Mouse (Mus musculus): ENCODE data around the gene Erg.

Gene Erg

DNA sequence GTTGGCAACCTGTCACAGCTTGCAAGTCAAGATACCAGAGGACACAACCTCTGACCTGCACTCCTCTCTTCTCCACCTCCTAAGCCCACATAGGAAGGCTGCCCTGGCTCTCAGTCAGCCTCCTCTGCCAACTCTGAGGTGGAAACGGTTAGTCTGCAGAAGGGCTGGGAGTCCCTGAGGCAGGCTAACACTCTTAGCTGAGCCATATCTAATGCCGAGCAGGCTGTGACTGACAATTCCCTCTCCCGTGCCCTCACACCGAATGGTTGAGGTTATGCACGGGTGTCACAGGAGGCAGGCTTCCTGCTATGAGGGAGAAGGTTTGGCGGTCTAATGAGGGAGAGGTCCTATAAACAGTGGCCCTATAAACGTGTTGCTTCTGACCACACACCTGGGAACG, 232.6 kb downstream of the Erg start:
- no peak for DNase-seq (ENCODE audit: low spot score in 2 of 2)

DNA sequence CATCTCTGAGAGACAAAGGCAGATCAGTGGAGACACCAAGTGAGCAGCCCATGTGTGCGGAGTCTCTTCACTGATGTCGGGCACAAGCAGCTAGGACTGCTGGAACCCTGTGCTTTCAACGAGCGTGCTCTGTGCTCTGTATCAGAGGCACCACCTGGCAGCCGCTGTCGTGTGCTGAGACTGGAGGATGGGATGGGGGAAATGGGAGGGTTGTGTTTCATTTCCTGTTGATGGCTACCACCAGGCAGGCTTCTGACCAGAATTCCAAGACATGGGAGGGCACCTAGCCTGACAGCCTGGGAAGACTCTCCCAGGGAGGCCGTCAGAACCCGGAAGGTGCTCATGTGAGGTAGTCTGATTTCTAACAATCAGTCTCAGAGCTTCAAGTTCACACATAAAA, 234.1 kb downstream of the Erg start:
- DNase-seq (ENCODE audit: low spot score in 2 of 2) = no peak

DNA sequence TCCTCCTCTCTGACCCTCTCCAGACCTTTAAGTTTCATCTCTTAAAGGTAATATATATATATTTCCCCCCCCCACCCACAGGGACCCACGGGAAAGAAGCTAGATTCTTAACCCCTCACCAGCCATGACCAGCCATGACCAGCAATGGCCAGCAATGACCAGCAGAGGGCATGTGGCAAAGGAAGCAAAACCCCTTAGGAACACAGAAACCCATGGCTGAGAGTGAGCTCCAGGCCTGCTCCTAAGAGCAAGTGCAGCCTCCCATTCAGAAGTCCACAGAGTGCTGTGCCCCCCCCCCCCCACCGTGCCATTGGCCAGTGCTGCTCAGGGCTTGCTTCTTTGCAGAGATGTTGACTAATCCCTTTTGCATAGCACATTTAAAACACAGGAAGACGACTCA, 235.9 kb downstream of the Erg start:
- peak in 1 of 2 experiments; percentile 62 for DNase-seq (ENCODE audit: low spot score in 2 of 2)

DNA sequence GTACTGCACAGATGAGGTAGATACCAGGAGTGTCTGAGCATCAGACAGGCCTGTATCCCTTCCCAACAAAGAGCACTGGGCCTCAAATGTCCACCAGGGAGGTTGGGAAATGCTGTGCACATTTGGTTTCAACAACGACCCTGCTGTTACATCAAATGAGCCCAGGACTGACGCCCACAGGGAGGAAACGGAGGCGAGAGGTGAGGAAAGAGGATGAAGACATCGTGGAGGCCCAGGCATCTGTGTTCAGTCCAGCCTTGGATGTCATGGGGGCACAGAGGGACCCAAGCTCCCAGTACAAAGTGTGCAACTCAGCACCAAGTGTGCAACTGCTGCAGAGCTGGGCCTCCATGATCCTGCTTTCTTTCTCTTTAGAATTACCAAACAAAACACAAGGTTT, 236.6 kb downstream of the Erg start:
- DNase-seq (ENCODE audit: low spot score in 2 of 2) = no peak

DNA sequence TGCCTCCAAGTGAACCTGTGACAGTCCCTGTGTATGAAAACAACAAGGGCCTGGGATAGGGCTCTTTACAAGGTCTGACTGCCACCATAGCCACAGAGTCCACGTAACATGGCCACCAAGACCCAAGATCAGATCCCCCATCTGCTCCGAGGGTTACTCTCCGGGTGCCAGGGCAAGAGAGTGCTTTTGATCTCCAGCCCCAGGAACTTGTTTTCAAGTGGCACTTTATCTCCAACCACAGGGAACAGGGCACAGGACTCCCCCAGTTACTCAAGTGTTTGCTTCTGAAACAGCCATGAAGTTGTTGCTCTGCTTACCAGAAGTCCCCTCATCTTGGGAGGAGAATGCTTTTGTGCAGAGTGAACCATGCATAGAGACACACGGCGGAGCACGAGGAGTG, 237.0 kb downstream of the Erg start:
- DNase-seq (ENCODE audit: low spot score in 2 of 2) = no peak

DNA sequence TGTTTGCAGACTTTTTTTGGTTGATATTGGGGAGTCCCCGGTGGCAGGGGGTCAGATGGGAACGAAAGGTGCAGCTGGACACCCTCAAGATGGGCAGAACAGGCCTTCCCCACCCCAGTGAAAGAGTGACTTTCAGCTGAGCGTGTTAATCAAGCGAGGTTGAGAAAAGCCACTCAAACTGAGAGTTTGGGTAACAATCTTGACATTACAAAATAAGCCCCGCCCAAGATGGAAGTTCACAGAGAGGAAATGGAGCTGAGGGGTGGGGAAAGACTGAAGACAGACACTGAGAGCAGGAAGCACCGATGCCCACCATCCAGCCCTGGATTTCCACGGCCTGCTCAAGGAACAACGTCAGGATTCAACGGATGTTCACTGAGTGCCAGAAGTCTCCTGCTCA, 237.8 kb downstream of the Erg start:
- no peak for DNase-seq (ENCODE audit: low spot score in 2 of 2)

DNA sequence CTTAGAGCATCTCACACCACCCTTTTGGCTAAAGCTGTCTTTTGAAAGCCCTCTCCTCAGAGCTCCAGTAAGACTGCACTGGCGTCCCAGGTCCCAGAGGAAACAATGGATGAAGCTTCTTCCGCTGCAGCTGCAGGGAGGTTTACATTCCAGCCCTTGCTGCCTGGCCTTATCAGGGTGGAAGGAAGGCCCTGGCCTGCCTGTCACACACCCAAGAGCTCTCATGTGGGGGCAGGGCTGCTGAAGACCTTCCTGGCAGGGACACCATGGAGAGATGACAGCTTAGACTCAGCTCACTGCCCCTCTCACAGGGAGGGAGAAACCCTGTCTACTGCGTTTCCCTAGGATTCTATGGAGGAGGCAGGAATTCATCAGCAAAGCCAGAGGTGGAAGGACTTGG, 239.2 kb downstream of the Erg start:
- no peak for DNase-seq (ENCODE audit: low spot score in 2 of 2)

DNA sequence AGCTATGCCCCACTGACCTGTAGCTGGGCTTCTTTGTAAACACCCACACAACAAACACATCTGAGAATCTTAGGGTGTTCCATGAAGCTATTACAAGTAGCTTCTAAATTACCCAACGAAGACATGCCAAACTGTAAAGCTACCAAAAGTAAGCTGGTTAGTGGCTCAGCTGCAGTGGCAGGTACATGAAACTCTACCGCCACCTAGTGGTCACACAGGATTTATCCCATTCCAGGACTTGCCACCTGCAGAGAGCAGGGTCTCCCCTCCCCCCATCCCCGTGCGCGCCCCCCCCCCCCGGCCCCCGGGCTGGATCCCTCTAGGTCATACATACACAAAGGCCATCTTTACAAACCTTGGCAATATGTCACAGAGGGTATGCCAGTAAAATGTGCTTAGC, 240.5 kb downstream of the Erg start:
- peak; percentile 28 to 75 for DNase-seq (ENCODE audit: low spot score in 2 of 2)

DNA sequence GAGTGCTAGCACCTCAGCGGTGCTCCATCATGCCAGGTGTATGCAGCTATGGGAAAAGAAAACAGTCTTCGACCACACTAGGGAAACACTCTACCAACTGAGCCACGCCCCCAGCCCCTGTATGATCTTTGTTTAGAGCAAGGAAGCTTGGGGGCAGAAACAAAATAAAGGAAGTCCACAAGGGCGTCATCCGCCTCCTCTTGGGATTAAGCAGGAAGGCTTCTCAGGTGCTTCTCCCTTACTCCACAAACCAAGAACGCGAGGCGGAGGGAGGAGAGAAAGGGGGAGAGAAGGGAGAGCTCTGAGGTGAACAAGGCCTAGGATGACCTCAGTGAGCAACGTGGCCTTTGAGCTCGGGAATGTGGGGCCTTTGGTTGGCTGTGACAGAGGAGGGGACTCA, 241.4 kb downstream of the Erg start:
- no peak for DNase-seq (ENCODE audit: low spot score in 2 of 2)

DNA sequence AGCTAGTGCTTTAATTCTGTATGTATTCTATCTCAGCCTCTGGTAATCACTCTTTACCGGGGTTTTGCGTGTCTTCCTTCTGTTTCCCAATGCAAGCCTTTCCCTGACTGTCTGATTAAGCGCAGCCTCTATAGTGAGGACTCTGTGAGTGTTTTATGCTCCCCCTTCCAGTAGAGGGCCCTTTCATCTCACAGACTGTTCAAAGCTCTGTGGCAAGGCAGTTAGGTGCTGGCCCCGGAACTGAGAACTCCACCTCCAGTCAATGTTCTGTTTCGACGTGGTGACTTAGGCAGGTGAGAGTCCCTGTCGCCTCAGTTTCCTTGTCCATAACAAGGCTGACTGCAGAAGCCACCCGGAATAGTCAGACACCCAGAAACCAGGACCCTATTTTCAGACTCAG, 244.4 kb downstream of the Erg start:
- no peak for DNase-seq (ENCODE audit: low spot score in 2 of 2)

DNA sequence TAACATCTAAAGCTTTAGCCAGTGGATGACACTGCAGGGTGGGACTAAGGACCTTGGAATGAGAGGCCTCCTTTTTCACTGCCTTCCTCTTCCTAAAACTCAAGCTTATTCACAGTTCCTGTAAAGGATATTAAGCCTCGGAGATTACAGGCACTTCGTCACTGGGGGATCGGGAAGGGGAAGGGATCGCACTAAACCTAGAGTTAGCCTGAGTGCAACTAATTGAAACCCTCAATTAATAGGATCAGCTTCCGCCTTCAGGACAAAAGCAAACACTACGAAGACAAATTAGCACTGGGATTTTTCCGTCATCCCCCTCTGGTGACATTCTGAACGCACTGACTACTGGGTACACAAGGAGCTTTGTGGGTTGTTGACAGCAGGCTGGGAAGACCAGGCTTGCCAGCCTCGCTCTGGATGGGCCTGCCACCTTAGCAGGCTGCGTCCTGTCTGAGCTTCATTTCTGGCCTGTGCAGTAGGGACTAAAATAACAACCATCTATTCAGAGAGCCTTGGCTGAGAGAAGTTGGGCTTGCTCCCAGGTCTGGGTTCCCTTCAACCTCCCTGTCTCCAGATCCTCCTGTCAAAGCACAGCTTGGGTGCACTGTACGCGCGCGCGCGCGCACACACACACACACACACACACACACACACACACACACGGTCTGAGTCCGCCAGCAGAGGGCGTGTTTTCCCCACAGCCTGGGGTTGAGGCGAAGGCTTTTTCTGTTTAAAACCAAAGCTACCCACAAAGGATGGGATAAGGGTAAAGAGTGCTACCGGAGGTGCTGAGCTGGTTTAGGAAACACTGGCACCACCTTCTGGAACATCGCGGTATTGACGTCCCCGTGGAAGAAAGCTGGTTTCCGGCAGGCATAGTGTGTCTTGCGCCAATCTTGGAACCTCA, 245.3 kb downstream of the Erg start:
- DNase-seq (ENCODE audit: low spot score in 2 of 2) = peak; percentile 46 to 74

DNA sequence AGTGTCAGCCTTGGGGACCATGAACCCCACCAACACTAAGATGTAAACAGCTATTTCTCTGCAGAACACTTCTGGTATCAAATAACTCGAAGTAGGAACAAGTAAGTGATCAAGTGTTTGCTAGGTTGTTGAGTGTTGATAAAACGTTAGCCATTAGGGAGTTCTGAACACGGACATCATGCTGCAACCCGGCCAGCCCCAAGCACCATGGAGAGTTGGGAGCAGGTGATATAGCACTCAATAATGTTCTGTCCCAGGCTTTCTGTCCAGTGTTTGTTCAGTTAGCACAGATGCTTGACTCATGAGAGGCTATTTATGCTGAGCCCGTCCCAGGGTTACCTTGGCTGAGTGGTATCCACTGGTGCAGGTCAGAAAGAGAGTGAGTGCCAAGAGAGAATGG, 254.2 kb downstream of the Erg start:
- no peak for DNase-seq (ENCODE audit: low spot score in 2 of 2)

DNA sequence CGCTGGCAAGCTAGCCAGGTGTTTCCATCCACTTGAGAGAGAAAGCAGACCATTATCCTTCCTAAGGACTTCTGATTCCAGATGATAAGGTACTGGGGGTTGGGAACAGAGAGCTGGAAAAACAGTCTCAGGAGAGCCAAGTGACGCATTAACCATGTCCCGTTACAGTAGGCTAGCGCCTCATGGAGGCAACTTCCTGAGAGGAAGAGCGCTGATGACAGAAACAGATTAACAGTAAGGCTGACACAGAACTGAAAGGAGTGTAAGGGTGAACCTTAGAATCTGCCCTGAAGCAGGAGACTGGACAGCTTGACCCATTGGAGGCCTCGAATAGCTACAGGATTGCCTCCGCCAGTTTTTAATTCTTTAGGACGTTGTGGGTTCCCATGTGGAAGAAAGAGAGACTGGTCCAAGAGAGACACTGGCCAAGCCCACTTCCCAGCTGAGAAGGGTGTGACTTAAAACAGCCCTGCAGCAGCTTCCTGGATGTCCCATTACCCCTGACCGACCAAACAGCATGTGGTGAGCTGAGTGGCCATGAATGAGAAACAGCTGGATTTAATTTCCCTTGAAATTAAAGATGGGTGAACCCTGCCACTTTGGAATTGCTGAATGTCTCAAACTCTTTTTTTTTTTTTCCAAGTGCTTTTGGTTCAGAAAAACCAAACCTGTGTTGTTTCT, 264.3 kb downstream of the Erg start:
- no peak for DNase-seq (ENCODE audit: low spot score in 2 of 2)

All from spleen, postnatal 10 days (tissue).